Mouse (Mus musculus) midbrain, postnatal 0 days (tissue): ENCODE results near the gene Clasp2. TPM values are rescaled to one million over a fixed set of nuclear protein-coding genes. Genes with fewer than 3 reads are reported as not detected.

Experiments used
- ATAC-seq: fragments of 200-750 bp; cut with Nextera tagmentation; 2 replicates; pipeline ENCODE4 v1.8.0; 2017; ENCODE audit warnings: moderate number of reproducible peaks, mild to moderate bottlenecking, moderate TSS enrichment, moderate library complexity; ENCODE audit not compliant: low FRiP score
- DNase-seq: peaks from one replicate; pipeline ENCODE4 v3.0.0-alpha.2; 2015; ENCODE audit warnings: low spot score
- H3K27ac ChIP-seq: fragments of 300-500 bp; sonication (generic); 2 replicates; pipeline ENCODE4 v1.5.1; 2014; ENCODE audit warnings: low read depth, mild to moderate bottlenecking, low read length, mixed read lengths
- H3K27me3 ChIP-seq: fragments of 300-500 bp; sonication (generic); 2 replicates; pipeline ENCODE4 v1.6.1; 2014; ENCODE audit warnings: low read length, control low read depth, mixed read lengths; ENCODE audit not compliant: insufficient read depth
- H3K36me3 ChIP-seq: fragments of 300-500 bp; sonication (generic); 2 replicates; pipeline ENCODE4 v1.6.1; 2014; ENCODE audit warnings: low read length, control low read depth, mixed read lengths; ENCODE audit not compliant: insufficient read depth
- H3K4me1 ChIP-seq: fragments of 300-500 bp; sonication (generic); 2 replicates; pipeline ENCODE4 v1.6.1; 2014; ENCODE audit warnings: mild to moderate bottlenecking, control low read depth, antibody characterized with exemption, low read length, mixed read lengths; ENCODE audit not compliant: insufficient read depth
- H3K4me2 ChIP-seq: fragments of 300-500 bp; sonication (generic); 2 replicates; pipeline ENCODE4 v1.6.1; 2014; ENCODE audit warnings: low read depth, mild to moderate bottlenecking, low read length, mixed read lengths; ENCODE audit not compliant: poor library complexity, severe bottlenecking
- H3K4me3 ChIP-seq: fragments of 300-500 bp; sonication (generic); 2 replicates; pipeline ENCODE4 v1.5.1; 2014; ENCODE audit warnings: low read depth, mild to moderate bottlenecking, low read length, moderate library complexity
- H3K9ac ChIP-seq: fragments of 300-500 bp; sonication (generic); replicated peaks from 2 replicates; pipeline ENCODE4 v1.6.1; 2014; ENCODE audit warnings: mild to moderate bottlenecking, low read length, moderate library complexity, mixed read lengths; ENCODE audit not compliant: poor library complexity, severe bottlenecking
- H3K9me3 ChIP-seq: fragments of 300-500 bp; sonication (generic); 2 replicates; pipeline ENCODE4 v1.6.1; 2016; ENCODE audit warnings: low read length, control low read depth
- CTCF ChIP-seq: IDR thresholded peaks from 2 replicates; pipeline ENCODE4 v1.5.1; 2016; ENCODE audit warnings: antibody characterized with exemption, mild to moderate bottlenecking
- WGBS: fragments of 180-500 bp; shearing (Covaris S2); extraction: QIAGEN DNeasy Blood & Tissue Kit; methylation state at CpG from one replicate; pipeline ENCODE4 v1.1.7; 2014; 5-methylcytosine and 5-hydroxymethylcytosine counted together
- polyA plus RNA-seq: library from polyadenylated mRNA; unstranded; fragments of >200 nt; fragmentation: Nextera tagmentation; extraction: Ambion mirVana; gene quantifications from 2 replicates; pipeline ENCODE4 v1.2.1, GENCODE M21; 2015
- total RNA-seq: library from RNA; depleted of rRNA; stranded (reverse); fragments of >200 nt; gene quantifications from 2 replicates; pipeline ENCODE4 v1.2.3, GENCODE M21; 2014

Clasp2 gene
- total and polyA plus RNA-seq, 2 experiments from 2014 or later: 120 to 266 TPM

DNA sequence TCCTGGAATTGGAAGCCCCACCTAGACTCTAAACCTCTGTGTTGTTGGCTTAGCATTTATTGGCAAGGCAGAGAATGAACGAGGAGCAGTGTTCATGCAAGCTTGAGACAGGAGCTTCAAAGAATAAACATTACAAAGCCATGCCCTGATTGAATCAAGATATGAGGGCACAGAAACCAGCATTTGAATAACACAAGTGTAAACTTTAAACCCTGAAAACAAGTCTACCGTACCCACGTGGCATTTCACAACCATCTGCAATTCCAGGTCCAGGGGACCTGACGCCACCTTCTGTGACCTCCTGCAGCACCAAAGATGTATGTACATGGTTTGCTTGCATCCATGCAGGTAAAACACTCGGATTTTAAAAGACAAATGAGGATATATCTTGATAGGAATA lies 181.4 kb downstream of the Clasp2 start:
- no peak overlapping the region for H3K27ac ChIP-seq
- WGBS: 96% methylated on average over 5 of the region's 5 CpGs
- H3K9me3 ChIP-seq: no peaks in the 10 kb centered on the region
- ATAC-seq (no peak), DNase-seq (no peak)
- no peaks in the 10 kb centered on the region for H3K4me1 ChIP-seq
- TF ChIP-seq CTCF: no peak
- H3K4me3 ChIP-seq: no peak overlapping the region
- no peak overlapping the region for H3K4me2 ChIP-seq
- no peaks in the 10 kb centered on the region for H3K27me3 ChIP-seq
- peaks cover 28% of the 10 kb centered on the region; the same call in 1 of the 2 replicates for H3K36me3 ChIP-seq
- no peak overlapping the region for H3K9ac ChIP-seq

DNA sequence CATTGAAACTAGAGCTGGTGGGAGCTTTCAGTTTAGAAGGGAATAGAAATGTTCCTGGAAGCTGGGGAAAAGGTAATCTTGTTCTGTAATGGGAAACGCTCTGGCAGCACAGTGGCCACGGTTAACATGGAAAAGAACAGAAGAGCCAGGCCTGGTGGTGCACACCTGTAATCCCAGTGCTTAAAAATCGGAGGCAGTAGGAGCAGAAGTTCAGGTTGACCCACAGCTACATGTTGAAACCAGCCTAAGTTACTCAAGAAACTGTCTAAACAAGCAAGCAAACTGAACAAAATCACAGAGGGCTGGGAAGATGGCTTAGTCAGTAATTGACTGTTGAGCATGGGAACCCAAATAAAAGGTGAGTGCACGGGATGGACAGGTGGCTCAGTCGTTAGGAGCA lies 183.6 kb downstream of the Clasp2 start:
- peaks cover 20% of the 10 kb centered on the region; the same call in 1 of the 2 replicates for H3K36me3 ChIP-seq
- no peak for DNase-seq
- H3K9ac ChIP-seq: no peak overlapping the region
- no peak overlapping the region for H3K4me3 ChIP-seq
- no peak overlapping the region for H3K27ac ChIP-seq
- no peaks in the 10 kb centered on the region for H3K9me3 ChIP-seq
- no peaks in the 10 kb centered on the region for H3K4me1 ChIP-seq
- TF ChIP-seq CTCF: no peak
- 93% methylated on average over 5 of the region's 5 CpGs for WGBS
- no peak overlapping the region for H3K4me2 ChIP-seq
- no peak for ATAC-seq
- H3K27me3 ChIP-seq: no peaks in the 10 kb centered on the region

DNA sequence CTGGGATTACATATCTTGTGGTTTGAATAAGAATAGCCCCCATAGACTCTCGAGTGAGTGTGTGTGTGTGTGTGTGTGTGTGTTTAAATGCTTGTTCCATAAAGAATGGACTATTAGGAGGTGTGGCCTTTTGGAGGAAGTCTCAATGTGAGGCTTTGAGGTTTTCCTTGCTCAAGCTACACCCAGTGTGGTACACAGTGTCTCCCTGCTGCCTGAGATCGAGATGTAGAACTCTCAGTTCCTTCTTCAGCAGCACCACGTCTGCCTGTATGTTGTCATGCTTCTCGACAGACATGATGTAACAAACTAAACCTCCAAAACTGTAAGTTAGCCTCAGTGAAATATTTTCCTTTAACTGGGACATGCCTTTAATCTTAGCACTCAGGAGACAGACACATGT lies 187.3 kb downstream of the Clasp2 start:
- DNase-seq (no peak), ATAC-seq (no peak)
- H3K4me2 ChIP-seq: no peak overlapping the region
- no peak overlapping the region for H3K27ac ChIP-seq
- H3K9ac ChIP-seq: no peak overlapping the region
- peaks cover 14% of the 10 kb centered on the region for H3K4me1 ChIP-seq
- peaks cover 9% of the 10 kb centered on the region; the same call in 1 of the 2 replicates for H3K36me3 ChIP-seq
- WGBS: 87% methylated on average over 4 of the region's 4 CpGs
- H3K27me3 ChIP-seq: no peaks in the 10 kb centered on the region
- no peaks in the 10 kb centered on the region for H3K9me3 ChIP-seq
- no peak for TF ChIP-seq CTCF
- no peak overlapping the region for H3K4me3 ChIP-seq

DNA sequence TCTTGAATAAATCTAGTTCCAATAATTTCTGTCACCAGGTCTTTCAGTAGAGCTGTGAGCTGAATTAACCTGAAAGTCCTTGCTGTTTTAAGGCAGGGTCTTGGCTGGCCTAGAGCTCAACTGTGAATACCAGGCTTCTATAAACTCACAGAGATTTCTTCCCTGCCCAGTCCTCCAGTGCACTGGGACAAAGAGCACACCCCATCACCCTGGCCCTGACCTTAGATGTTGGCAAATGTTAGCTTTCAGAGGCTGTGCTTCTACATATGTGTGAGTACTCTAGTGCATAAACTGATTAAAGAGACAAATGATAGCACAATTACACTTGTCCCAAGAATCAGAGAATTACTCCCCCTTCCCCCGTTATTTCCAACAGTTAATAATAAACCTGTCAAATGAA lies 188.4 kb downstream of the Clasp2 start:
- peaks cover 14% of the 10 kb centered on the region for H3K4me1 ChIP-seq
- H3K9me3 ChIP-seq: no peaks in the 10 kb centered on the region
- WGBS: 88% methylated on average over 1 of the region's 1 CpGs
- H3K36me3 ChIP-seq: peaks cover 4% of the 10 kb centered on the region; the same call in 1 of the 2 replicates
- H3K27ac ChIP-seq: no peak overlapping the region
- no peak for TF ChIP-seq CTCF
- ATAC-seq (no peak), DNase-seq (no peak)
- H3K27me3 ChIP-seq: no peaks in the 10 kb centered on the region
- no peak overlapping the region for H3K4me3 ChIP-seq
- no peak overlapping the region for H3K9ac ChIP-seq
- H3K4me2 ChIP-seq: no peak overlapping the region

DNA sequence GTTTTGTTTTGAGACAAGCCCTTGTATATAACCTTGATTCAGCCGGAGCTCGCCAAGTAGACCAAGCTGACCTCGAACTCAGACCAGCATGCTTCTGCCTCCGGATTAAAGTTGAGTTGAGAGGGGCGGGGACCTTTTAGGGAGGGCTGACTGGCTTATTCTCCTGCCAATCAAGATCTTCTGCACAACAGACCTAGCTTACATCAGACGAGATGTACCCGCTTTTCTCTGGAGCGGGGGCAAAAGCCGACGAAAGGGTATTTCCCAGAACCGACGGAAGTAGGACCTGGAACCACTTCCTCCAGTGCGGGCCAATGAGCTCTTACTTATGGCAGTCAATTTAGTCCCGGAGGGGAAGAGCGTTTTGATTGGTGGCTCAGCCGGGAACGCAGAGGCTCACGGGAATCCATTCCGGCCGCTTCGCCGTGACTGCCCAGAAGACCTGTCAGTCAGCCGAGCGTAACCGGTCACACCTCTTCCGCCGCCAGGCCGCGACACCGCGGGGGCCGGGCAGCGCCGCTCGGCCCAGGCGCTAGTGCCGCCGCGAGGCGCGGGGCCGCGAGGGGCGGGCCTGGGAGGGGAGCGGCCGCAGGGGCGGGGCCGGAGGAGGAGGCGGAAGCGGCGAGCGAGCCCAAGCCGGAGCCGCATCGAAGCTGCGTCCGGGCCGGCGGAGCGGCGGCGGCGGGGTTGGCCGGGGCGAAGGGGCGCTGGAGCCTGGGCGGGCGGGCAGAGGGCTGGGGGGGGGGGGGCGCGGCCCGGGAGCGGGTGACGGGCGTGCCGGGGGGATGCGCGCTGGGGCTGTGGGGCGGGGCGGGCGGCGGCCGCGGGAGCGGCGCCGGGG lies 189.5 kb downstream of the Clasp2 start, which contains the start of gene Ubp1:
Gene Ubp1 (plus strand): TSS at position 401 of the 841 bp plus-strand sequence.
- Histone ChIP-seq H3K36me3 (no peaks in the 10 kb centered on the region), H3K27me3 (no peaks in the 10 kb centered on the region), H3K9me3 (no peaks in the 10 kb centered on the region), H3K9ac (peak within 1 kb of the TSS; percentile 90), H3K4me1 (peaks cover 14% of the 10 kb centered on the region), H3K27ac (peak within 1 kb of the TSS; percentile 82), H3K4me2 (peak within 1 kb of the TSS; percentile 97), H3K4me3 (peak within 1 kb of the TSS; percentile 98)
- under 1% methylated on average over 44 of the region's 86 CpGs for WGBS
- peak; percentile 100 for DNase-seq
- TF ChIP-seq CTCF: no peak
- peak; percentile 96 for ATAC-seq

DNA sequence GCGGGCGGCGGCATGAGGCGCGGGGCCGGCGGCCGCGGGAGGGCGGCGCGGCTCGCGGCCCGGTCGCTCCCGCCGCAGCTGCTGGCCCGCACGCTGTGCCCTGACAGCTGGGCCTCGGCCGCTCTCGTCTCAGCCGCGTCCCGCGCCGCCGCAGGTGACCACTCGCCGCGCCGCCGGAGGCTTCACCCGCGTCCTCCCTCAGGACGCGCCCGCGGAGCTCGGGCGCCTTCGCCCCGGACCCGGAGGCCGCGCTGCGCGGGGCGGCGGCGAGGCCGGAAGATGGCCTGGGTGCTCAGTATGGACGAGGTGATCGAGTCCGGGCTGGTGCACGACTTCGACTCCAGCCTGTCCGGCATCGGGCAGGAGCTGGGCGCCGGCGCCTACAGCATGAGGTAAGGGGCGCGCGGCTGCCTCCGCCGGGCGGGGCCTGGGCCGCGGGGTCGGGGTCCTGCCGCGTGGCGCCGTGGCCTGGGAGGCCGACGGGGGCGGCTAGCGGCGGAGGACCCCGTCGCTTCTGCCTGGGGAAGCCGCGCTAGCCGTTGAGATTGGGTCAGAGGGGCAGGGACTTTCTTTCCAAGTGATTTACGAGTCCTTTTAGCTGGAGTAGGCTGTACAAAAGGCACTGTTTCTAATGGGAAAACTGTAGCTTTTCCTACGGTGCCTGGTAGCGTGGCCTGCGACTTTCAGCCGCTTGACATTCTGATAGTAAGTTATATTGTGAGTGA lies 190.3 kb downstream of the Clasp2 start:
- Histone ChIP-seq H3K36me3 (no peaks in the 10 kb centered on the region), H3K4me1 (peaks cover 14% of the 10 kb centered on the region), H3K27me3 (no peaks in the 10 kb centered on the region), H3K4me2 (peak overlapping the region; percentile 97), H3K9me3 (no peaks in the 10 kb centered on the region), H3K4me3 (peak overlapping the region; percentile 98), H3K27ac (peak overlapping the region; percentile 82), H3K9ac (peak overlapping the region; percentile 90)
- under 1% methylated on average over 72 of the region's 91 CpGs for WGBS
- DNase-seq: peak; percentile 12
- TF ChIP-seq CTCF: no peak
- ATAC-seq: peak; percentile 20
